Mouse (Mus musculus) liver (tissue): ENCODE results near the gene Ccdc148.

ENCODE experiments used
- DNase-seq: peaks from one replicate; pipeline ENCODE4 v3.0.0-alpha.2; 2020; ENCODE audit warnings: mixed read lengths

Ccdc148 gene

GRCm38 (mm10) chr2:59043313-59044032 is 117.0 kb downstream of the Ccdc148 start:
- DNase-seq: no peak

- no peak for DNase-seq
These were observed 117.9 kb downstream of the Ccdc148 start for GRCm38 (mm10) chr2:59042616-59043015.

- DNase-seq: no peak
These were observed 124.0 kb downstream of the Ccdc148 start for GRCm38 (mm10) chr2:59036433-59036832.

GRCm38 (mm10) chr2:59035206-59035605 is 125.3 kb downstream of the Ccdc148 start:
- no peak for DNase-seq

GRCm38 (mm10) chr2:59034281-59034680 is 126.2 kb downstream of the Ccdc148 start:
- DNase-seq: no peak

GRCm38 (mm10) chr2:59024558-59024957 is 135.9 kb downstream of the Ccdc148 start:
- DNase-seq: no peak

GRCm38 (mm10) chr2:59007356-59007755 is 153.1 kb downstream of the Ccdc148 start:
- DNase-seq: no peak

- no peak for DNase-seq
These were observed 153.7 kb downstream of the Ccdc148 start for GRCm38 (mm10) chr2:59006567-59007340.

- no peak for DNase-seq
These were observed 163.3 kb downstream of the Ccdc148 start for GRCm38 (mm10) chr2:58997151-58997550.

GRCm38 (mm10) chr2:58992431-58993191 is 167.9 kb downstream of the Ccdc148 start:
- no peak for DNase-seq

GRCm38 (mm10) chr2:58978095-58978494 is 182.4 kb downstream of the Ccdc148 start:
- no peak for DNase-seq

GRCm38 (mm10) chr2:58971507-58972275 is 188.8 kb downstream of the Ccdc148 start:
- no peak for DNase-seq

- DNase-seq: no peak
These were observed 203.6 kb downstream of the Ccdc148 start for GRCm38 (mm10) chr2:58956770-58957300.

- DNase-seq: no peak
These were observed 204.1 kb downstream of the Ccdc148 start for GRCm38 (mm10) chr2:58956351-58956750.

- no peak for DNase-seq
These were observed 208.4 kb downstream of the Ccdc148 start for GRCm38 (mm10) chr2:58952101-58952500.

GRCm38 (mm10) chr2:58948796-58949195 is 211.7 kb downstream of the Ccdc148 start:
- DNase-seq: no peak

- no peak for DNase-seq
These were observed 219.1 kb downstream of the Ccdc148 start for GRCm38 (mm10) chr2:58941361-58941760.

GRCm38 (mm10) chr2:58925551-58925950 is 234.9 kb downstream of the Ccdc148 start:
- DNase-seq: no peak

- DNase-seq: no peak
These were observed 242.1 kb downstream of the Ccdc148 start for GRCm38 (mm10) chr2:58918351-58918750.

- DNase-seq: no peak
These were observed 248.1 kb downstream of the Ccdc148 start for GRCm38 (mm10) chr2:58912339-58912738.

- no peak for DNase-seq
These were observed 253.5 kb downstream of the Ccdc148 start for GRCm38 (mm10) chr2:58906814-58907516.

GRCm38 (mm10) chr2:58905057-58905456 is 255.4 kb downstream of the Ccdc148 start:
- no peak for DNase-seq
